Mouse (Mus musculus) thymus, adult 2 months (tissue): ENCODE measurements around the gene Trmt61a.

Source experiments
- CTCF ChIP-seq: fragments of 200-500 bp; IDR thresholded peaks from 2 replicates; pipeline ENCODE4 v1.5.1; 2012; ENCODE audit warnings: mild to moderate bottlenecking, control low read depth, low read length, moderate library complexity, borderline replicate concordance; ENCODE audit not compliant: control insufficient read depth, poor library complexity, insufficient read depth; ENCODE audit errors: extremely low read depth
- POLR2A ChIP-seq: fragments of 200-500 bp; IDR thresholded peaks from 2 replicates; pipeline ENCODE4 v1.6.1; 2012; ENCODE audit warnings: mild to moderate bottlenecking, low read length, control low read depth, moderate library complexity; ENCODE audit not compliant: control insufficient read depth, poor library complexity, insufficient read depth; ENCODE audit errors: extremely low read depth

GRCm38 (mm10) chr12:111678670-111678933, 697 bp downstream of the Trmt61a start:
- TF ChIP-seq CTCF: no peak
- TF ChIP-seq POLR2A: no peak
